In genomic region chr2:31878610-31879009, GRCm38 (mm10) we compare ENCODE assay signal across 29 mouse cellular contexts. TPM values are rescaled to one million over a fixed set of nuclear protein-coding genes. Genes with fewer than 3 reads are reported as not detected.
"Had no signal": no experiment of that assay in that cellular context is flagged by ENCODE, and none has a peak within 500 bp of the region (broad histone marks: within the 10 kb centered on the region; RNA-seq: fewer than 3 reads in every experiment).

No protein-coding gene starts in this region.

- H3K27ac ChIP-seq: embryonic facial prominence, embryonic 10.5 days; embryonic facial prominence, embryonic 12.5 days; embryonic facial prominence, embryonic 13.5 days; embryonic facial prominence, embryonic 15.5 days; forebrain, embryonic 10.5 days; forebrain, embryonic 12.5 days; forebrain, embryonic 13.5 days; forebrain, embryonic 15.5 days; gastrocnemius, adult 2 months; heart, adult 2 months had no signal

- H3K36me3 ChIP-seq: embryonic facial prominence, embryonic 10.5 days; embryonic facial prominence, embryonic 12.5 days; embryonic facial prominence, embryonic 13.5 days; embryonic facial prominence, embryonic 15.5 days; forebrain, embryonic 10.5 days; forebrain, embryonic 12.5 days; forebrain, embryonic 15.5 days had no signal

- H3K4me1 ChIP-seq: embryonic facial prominence, embryonic 15.5 days had no signal

- ATAC-seq: forebrain, embryonic 13.5 days; forebrain, embryonic 14.5 days; forebrain, embryonic 15.5 days; forebrain, embryonic 16.5 days; forebrain, postnatal 0 days had no signal

- DNase-seq: cerebellum, adult 2 months; cerebellum, adult 8-10 months; cerebellum, adult 9-10 months; cerebellum, adult 9-11 months; cerebellum, postnatal 10 days; cerebellum, postnatal 14 days; cerebellum, postnatal 25 days; cerebellum, postnatal 36 days; embryo, embryonic 11 days; forebrain, postnatal 0 days; gastrocnemius, adult 2 months; gastrocnemius, postnatal 10 days; gastrocnemius, postnatal 14 days; gastrocnemius, postnatal 25 days; gastrocnemius, postnatal 36 days; heart, adult 11 months; heart, adult 18-20 months; heart, adult 2 months had no signal

- H3K4me3 ChIP-seq: embryonic facial prominence, embryonic 10.5 days; embryonic facial prominence, embryonic 12.5 days; embryonic facial prominence, embryonic 13.5 days; embryonic facial prominence, embryonic 15.5 days; erythroblast, embryonic 14.5 days; forebrain, embryonic 10.5 days; forebrain, embryonic 12.5 days; forebrain, embryonic 13.5 days; forebrain, embryonic 15.5 days; gastrocnemius, adult 2 months; heart, adult 2 months had no signal

- H3K4me2 ChIP-seq: embryonic facial prominence, embryonic 12.5 days; embryonic facial prominence, embryonic 13.5 days; embryonic facial prominence, embryonic 15.5 days; forebrain, embryonic 12.5 days; forebrain, embryonic 13.5 days; forebrain, embryonic 15.5 days had no signal

- H3K9ac ChIP-seq: embryonic facial prominence, embryonic 12.5 days; embryonic facial prominence, embryonic 13.5 days; embryonic facial prominence, embryonic 15.5 days; forebrain, embryonic 12.5 days; forebrain, embryonic 13.5 days; forebrain, embryonic 15.5 days; forebrain, postnatal 0 days had no signal

- H3K9me3 ChIP-seq: embryonic facial prominence, embryonic 10.5 days; embryonic facial prominence, embryonic 12.5 days; embryonic facial prominence, embryonic 13.5 days; embryonic facial prominence, embryonic 15.5 days; forebrain, embryonic 10.5 days; forebrain, embryonic 12.5 days; forebrain, embryonic 13.5 days; forebrain, embryonic 15.5 days had no signal

RNA-seq across cellular contexts. Expression of gene Lamc3, which starts 8.5 kb away (rescaled TPM):
- polyA plus RNA-seq: erythroblast, embryonic 14.5 days had no signal

RNA-seq across cellular contexts. Expression of gene Fibcd1, which starts 32.8 kb away (rescaled TPM):
- polyA plus RNA-seq: erythroblast, embryonic 14.5 days; heart, adult 2 months had no signal
